Mouse (Mus musculus): ENCODE data around the gene Col28a1. TPM values are rescaled to one million over a fixed set of nuclear protein-coding genes. Genes with fewer than 3 reads are reported as not detected.

Col28a1 gene
- polyA plus RNA-seq, 1 experiment: not detected

- TF ChIP-seq GATA1 (IDR thresholded peaks at IDR 0.05; ENCODE audit: low read length): no peak
Observed at GRCm38 (mm10) chr6:8152551-8153361, 39.7 kb downstream of the Col28a1 start.

GRCm38 (mm10) chr6:8148916-8149315 lies 43.5 kb downstream of the Col28a1 start:
- TF ChIP-seq GATA1 (IDR thresholded peaks at IDR 0.05; ENCODE audit: low read length): no peak

- no peak for TF ChIP-seq GATA1 (IDR thresholded peaks at IDR 0.05; ENCODE audit: low read length)
Observed at GRCm38 (mm10) chr6:8141881-8142280, 50.5 kb downstream of the Col28a1 start.

GRCm38 (mm10) chr6:8130149-8130548 lies 62.3 kb downstream of the Col28a1 start:
- no peak for TF ChIP-seq GATA1 (IDR thresholded peaks at IDR 0.05; ENCODE audit: low read length)

- TF ChIP-seq GATA1 (IDR thresholded peaks at IDR 0.05; ENCODE audit: low read length): no peak
Observed at GRCm38 (mm10) chr6:8128164-8128563, 64.3 kb downstream of the Col28a1 start.

- TF ChIP-seq GATA1 (IDR thresholded peaks at IDR 0.05; ENCODE audit: low read length): no peak
Observed at GRCm38 (mm10) chr6:8126545-8126944, 65.9 kb downstream of the Col28a1 start.

- no peak for TF ChIP-seq GATA1 (IDR thresholded peaks at IDR 0.05; ENCODE audit: low read length)
Observed at GRCm38 (mm10) chr6:8119116-8119515, 73.3 kb downstream of the Col28a1 start.

GRCm38 (mm10) chr6:8118577-8118976 lies 73.8 kb downstream of the Col28a1 start:
- no peak for TF ChIP-seq GATA1 (IDR thresholded peaks at IDR 0.05; ENCODE audit: low read length)

GRCm38 (mm10) chr6:8105870-8106706 lies 86.3 kb downstream of the Col28a1 start:
- TF ChIP-seq GATA1 (IDR thresholded peaks at IDR 0.05; ENCODE audit: low read length): no peak

GRCm38 (mm10) chr6:8101224-8101623 lies 91.2 kb downstream of the Col28a1 start:
- TF ChIP-seq GATA1 (IDR thresholded peaks at IDR 0.05; ENCODE audit: low read length): no peak

GRCm38 (mm10) chr6:8095856-8096255 lies 96.6 kb downstream of the Col28a1 start:
- TF ChIP-seq GATA1 (IDR thresholded peaks at IDR 0.05; ENCODE audit: low read length): no peak

GRCm38 (mm10) chr6:8094160-8094953 lies 98.1 kb downstream of the Col28a1 start:
- no peak for TF ChIP-seq GATA1 (IDR thresholded peaks at IDR 0.05; ENCODE audit: low read length)

GRCm38 (mm10) chr6:8093556-8093955 lies 98.9 kb downstream of the Col28a1 start:
- TF ChIP-seq GATA1 (IDR thresholded peaks at IDR 0.05; ENCODE audit: low read length): no peak

- no peak for TF ChIP-seq GATA1 (IDR thresholded peaks at IDR 0.05; ENCODE audit: low read length)
Observed at GRCm38 (mm10) chr6:8086847-8087246, 105.6 kb downstream of the Col28a1 start.

GRCm38 (mm10) chr6:8084806-8085205 lies 107.6 kb downstream of the Col28a1 start:
- no peak for TF ChIP-seq GATA1 (IDR thresholded peaks at IDR 0.05; ENCODE audit: low read length)

GRCm38 (mm10) chr6:8083196-8083595 lies 109.2 kb downstream of the Col28a1 start:
- no peak for TF ChIP-seq GATA1 (IDR thresholded peaks at IDR 0.05; ENCODE audit: low read length)

All from G1E-ER4 (cell line).